Mouse (Mus musculus): ENCODE measurements around the gene Bri3bp. TPM values are rescaled to one million over a fixed set of nuclear protein-coding genes. Genes with fewer than 3 reads are reported as not detected.

The Bri3bp gene
- total RNA-seq, 2 experiments from 2014 or later, result 95.2 to 95.6 TPM

DNA sequence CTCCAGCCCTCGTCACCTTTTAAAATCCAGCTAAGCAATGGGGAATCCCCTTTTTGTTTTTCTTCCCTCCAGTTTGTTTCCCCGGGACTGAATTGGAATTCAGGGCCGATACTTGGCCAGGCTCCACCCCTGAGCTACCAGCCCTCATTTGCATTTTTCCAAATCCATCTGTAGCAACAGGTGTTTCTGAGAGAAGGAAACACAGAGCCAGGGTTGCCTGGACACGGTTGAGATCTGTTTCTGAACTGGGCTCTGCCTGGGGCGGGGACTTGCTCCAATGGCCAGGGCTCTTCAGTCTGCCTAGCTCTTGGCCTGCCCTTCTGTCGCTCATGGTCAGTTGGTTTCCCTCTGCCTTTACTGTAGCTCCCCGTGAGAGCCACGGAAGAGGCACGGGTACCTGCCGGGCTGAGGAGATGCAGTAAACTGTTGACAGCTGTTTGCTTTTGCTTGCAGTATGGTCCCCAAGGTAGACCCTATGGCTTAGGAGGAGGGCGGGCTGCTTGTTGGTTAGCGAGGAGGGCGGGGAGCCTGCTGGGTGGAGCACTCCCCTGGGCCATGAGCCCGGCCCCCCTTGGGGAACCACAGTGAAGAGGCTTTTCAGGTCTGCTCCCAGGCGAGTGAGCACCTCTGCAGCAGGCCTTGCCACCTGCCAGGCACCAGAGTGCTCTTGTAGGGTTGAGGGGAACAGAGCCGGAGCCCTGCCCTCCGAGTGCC is 51.2 kb downstream of the Bri3bp start:
- no peak overlapping the region for H3K4me3 ChIP-seq
- no peak overlapping the region for H3K27ac ChIP-seq
- TF ChIP-seq CTCF (IDR thresholded peaks at IDR 0.05), result no peak
- intact Hi-C loops (cut with DNase I), result no loop called here
- no peak for DNase-seq (ENCODE audit: extremely low spot score in 1 of 2, low spot score in 2 of 2)

- no peak overlapping the region for H3K4me3 ChIP-seq
- DNase-seq (ENCODE audit: extremely low spot score in 1 of 2, low spot score in 2 of 2), result no peak
- no peak overlapping the region for H3K27ac ChIP-seq
- no peak for TF ChIP-seq CTCF (IDR thresholded peaks at IDR 0.05)
- intact Hi-C loops (cut with DNase I), result no loop called here
Measured at GRCm38 (mm10) chr5:125493093-125493423, 51.7 kb downstream of the Bri3bp start.

DNA sequence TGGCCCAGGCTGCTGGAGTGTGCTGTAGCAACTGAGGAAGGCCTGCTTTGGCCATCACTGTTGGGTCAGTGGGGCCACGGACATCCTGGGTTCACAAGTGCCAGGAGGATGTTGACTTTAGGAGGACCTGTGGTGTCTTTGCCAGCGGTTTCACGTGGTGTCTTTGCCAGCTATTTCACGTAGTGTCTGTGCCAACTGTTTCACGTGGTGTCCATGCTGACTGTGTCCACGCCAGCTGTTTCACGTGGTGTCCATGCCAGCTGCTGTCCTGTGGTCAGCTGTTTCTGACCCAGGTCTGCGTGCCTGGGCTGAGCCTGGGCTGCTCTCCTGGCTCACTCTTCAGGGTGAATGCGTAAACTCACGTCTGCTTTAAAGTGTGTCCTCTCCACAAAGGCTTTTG is 54.3 kb downstream of the Bri3bp start:
- no peak for TF ChIP-seq CTCF (IDR thresholded peaks at IDR 0.05)
- intact Hi-C loops (cut with DNase I), result no loop called here

GRCm38 (mm10) chr5:125497821-125498600 is 56.6 kb downstream of the Bri3bp start:
- peak; percentile 81 for TF ChIP-seq CTCF (IDR thresholded peaks at IDR 0.05)
- no peak overlapping the region for H3K4me3 ChIP-seq
- peak; percentile 72 to 80 for DNase-seq (ENCODE audit: extremely low spot score in 1 of 2, low spot score in 2 of 2)
- intact Hi-C loops (cut with DNase I), result no loop called here
- no peak overlapping the region for H3K27ac ChIP-seq

More for the DNA sequence above, 54.3 kb downstream of the Bri3bp start:
- Histone ChIP-seq H3K27ac (no peak overlapping the region), H3K4me3 (no peak overlapping the region)
- DNase-seq (ENCODE audit: extremely low spot score in 1 of 2, low spot score in 2 of 2), result no peak

- Histone ChIP-seq H3K4me3 (no peak overlapping the region), H3K27ac (no peak overlapping the region)
- TF ChIP-seq CTCF (IDR thresholded peaks at IDR 0.05), result no peak
- DNase-seq (ENCODE audit: extremely low spot score in 1 of 2, low spot score in 2 of 2), result no peak
- intact Hi-C loops (cut with DNase I), result no loop called here
Measured at GRCm38 (mm10) chr5:125501505-125501904, 60.1 kb downstream of the Bri3bp start.

DNA sequence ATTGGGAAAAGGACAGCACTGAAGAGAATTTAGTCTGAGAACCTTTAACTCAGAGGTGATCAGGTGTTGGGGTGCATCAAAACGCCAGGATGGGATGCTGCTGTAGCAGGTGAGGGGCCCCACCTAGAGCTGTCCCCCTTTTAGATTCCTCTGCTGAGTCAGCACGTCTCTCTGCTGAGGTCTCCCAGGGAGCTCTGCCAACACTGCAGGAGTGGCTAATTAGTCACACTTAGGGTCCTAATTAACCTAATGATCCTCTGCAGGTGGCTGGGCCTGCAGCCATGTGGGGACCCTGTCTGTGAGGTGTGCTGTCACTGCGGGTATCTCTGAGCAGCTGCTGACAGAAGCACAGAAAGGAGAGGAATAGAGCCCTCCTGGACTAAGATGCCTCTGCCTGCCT is 60.8 kb downstream of the Bri3bp start:
- intact Hi-C loops (cut with DNase I), result no loop called here
- H3K4me3 ChIP-seq, result no peak overlapping the region
- no peak for TF ChIP-seq CTCF (IDR thresholded peaks at IDR 0.05)
- no peak for DNase-seq (ENCODE audit: extremely low spot score in 1 of 2, low spot score in 2 of 2)
- no peak overlapping the region for H3K27ac ChIP-seq

- intact Hi-C loops (cut with DNase I), result no loop called here
- H3K27ac ChIP-seq, result no peak overlapping the region
- no peak for TF ChIP-seq CTCF (IDR thresholded peaks at IDR 0.05)
- H3K4me3 ChIP-seq, result no peak overlapping the region
- no peak for DNase-seq (ENCODE audit: extremely low spot score in 1 of 2, low spot score in 2 of 2)
Measured at GRCm38 (mm10) chr5:125503628-125504027, 62.3 kb downstream of the Bri3bp start.

- peak overlapping the region; percentile 22 for H3K27ac ChIP-seq
- DNase-seq (ENCODE audit: extremely low spot score in 1 of 2, low spot score in 2 of 2), result no peak
- intact Hi-C loops (cut with DNase I), result no loop called here
- no peak for TF ChIP-seq CTCF (IDR thresholded peaks at IDR 0.05)
- H3K4me3 ChIP-seq, result no peak overlapping the region
Measured at GRCm38 (mm10) chr5:125504692-125505091, 63.3 kb downstream of the Bri3bp start.

DNA sequence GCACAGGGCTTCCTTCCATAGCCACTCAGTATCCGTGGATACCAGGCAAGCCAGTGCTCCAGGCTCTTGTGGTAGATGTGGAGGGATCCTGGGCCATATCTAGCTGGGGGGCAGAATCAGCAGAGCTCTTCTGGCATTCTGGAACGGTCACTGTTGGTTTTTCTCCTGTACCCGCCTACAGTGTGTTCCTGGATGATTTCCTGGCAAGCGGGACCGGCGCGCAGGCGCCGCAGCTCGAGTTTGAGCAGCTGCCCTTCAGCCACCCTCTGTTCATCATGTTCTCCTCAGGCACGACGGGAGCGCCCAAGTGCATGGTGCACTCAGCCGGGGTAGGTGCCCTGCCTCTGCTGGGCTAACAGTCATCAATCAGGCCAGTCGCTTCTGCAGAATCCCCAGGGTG is 64.6 kb downstream of the Bri3bp start:
- no peak for TF ChIP-seq CTCF (IDR thresholded peaks at IDR 0.05)
- Histone ChIP-seq H3K27ac (peak overlapping the region; percentile 67; the same call in 1 of the 2 replicates), H3K4me3 (no peak overlapping the region)
- intact Hi-C loops (cut with DNase I), result no loop called here
- DNase-seq (ENCODE audit: extremely low spot score in 1 of 2, low spot score in 2 of 2), result no peak

- intact Hi-C loops (cut with DNase I), result no loop called here
- DNase-seq (ENCODE audit: extremely low spot score in 1 of 2, low spot score in 2 of 2), result no peak
- Histone ChIP-seq H3K4me3 (no peak overlapping the region), H3K27ac (no peak overlapping the region)
- TF ChIP-seq CTCF (IDR thresholded peaks at IDR 0.05), result peak; percentile 45
Measured at GRCm38 (mm10) chr5:125507582-125507981, 66.2 kb downstream of the Bri3bp start.

DNA sequence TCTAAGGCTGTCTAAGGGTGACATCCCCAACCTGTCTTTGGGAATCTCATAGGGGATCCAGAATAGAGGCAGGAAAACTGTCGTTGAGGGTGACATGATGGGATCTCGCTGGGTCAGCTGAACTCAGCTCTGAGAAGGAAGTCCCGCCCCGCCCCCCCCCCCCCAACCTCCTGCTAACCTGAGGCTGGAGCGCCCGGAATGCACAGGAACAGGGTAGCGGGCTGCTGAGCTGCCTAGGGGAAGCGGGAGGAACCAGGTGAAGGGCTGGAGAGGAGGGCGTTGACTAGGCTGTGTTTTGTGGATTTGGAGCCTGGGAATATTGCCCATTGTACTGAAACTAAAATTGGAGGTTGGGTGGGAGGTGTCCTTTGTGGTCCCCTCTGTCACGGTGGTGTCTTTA is 66.6 kb downstream of the Bri3bp start:
- no peak overlapping the region for H3K27ac ChIP-seq
- H3K4me3 ChIP-seq, result no peak overlapping the region
- intact Hi-C loops (cut with DNase I), result no loop called here
- no peak for TF ChIP-seq CTCF (IDR thresholded peaks at IDR 0.05)
- no peak for DNase-seq (ENCODE audit: extremely low spot score in 1 of 2, low spot score in 2 of 2)

DNA sequence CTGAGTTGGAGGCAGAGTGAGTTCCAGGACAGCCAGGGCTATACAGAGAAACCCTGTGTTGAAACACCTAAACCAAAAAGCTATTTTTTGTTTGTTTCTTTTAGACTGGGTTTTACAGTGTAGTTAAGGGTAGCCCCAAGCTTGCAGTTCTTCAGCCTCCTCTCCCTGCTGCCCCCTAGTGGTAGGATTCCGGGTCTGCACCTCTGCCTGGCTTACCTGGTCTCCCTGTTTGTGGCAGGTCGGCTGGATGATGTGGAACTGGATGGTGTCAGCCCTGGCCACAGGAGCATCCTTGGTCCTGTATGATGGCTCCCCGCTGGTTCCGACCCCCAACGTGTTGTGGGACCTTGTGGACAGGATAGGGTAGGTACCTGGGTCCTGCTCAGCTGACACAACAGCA is 68.2 kb downstream of the Bri3bp start:
- no peak for DNase-seq (ENCODE audit: extremely low spot score in 1 of 2, low spot score in 2 of 2)
- intact Hi-C loops (cut with DNase I), result no loop called here

More for the DNA sequence above, 68.2 kb downstream of the Bri3bp start:
- Histone ChIP-seq H3K4me3 (no peak overlapping the region), H3K27ac (no peak overlapping the region)
- TF ChIP-seq CTCF (IDR thresholded peaks at IDR 0.05), result peak; percentile 81

Small RNAs within 50 kb of the gene (microRNA-seq; reads per million reads assigned to microRNA genes)
- gene Gm27551, result 0 reads per million in 2 experiments

Other genes with a start within 250 kb of the Bri3bp start
- 10 to 100 TPM; 24.4 to 29.6 TPM for gene Scarb1, start 100.5 kb upstream of the Bri3bp start, total RNA-seq (2021)
- gene Gm10382, start 52.2 kb upstream of the Bri3bp start, total RNA-seq (2021), result under 1 TPM; 0.28 to 0.48 TPM
- 100 to 1,000 TPM; 846 to 851 TPM for gene Ubc, start 51.4 kb upstream of the Bri3bp start, total RNA-seq (2021)
- gene Dhx37, start 7.4 kb upstream of the Bri3bp start, total RNA-seq (2021), result 10 to 100 TPM; 12.2 to 12.7 TPM
- 10 to 100 TPM; 43.7 to 48.0 TPM for gene Aacs, start 34.2 kb downstream of the Bri3bp start, total RNA-seq (2021)
- 100 to 1,000 TPM; 135 to 141 TPM for gene Tmem132b, start 90.2 kb downstream of the Bri3bp start, total RNA-seq (2021)

Measured in left cerebral cortex, adult 2 months (tissue).